Mouse (Mus musculus) kidney, adult 2 months (tissue): Measurements from ENCODE around the gene Dhx36.

Experiments used
- CTCF ChIP-seq: fragments of 200-500 bp; conservative IDR thresholded peaks from 2 replicates; pipeline ENCODE4 v1.5.1; 2011; ENCODE audit warnings: low read depth, mild to moderate bottlenecking, control low read depth, low read length, moderate library complexity, mixed read lengths; ENCODE audit not compliant: insufficient read depth, insufficient read length
- POLR2A ChIP-seq: fragments of 200-500 bp; IDR thresholded peaks from one replicate; pipeline ENCODE4 v1.6.1; 2011; ENCODE audit warnings: low read depth, low read length, control low read depth

DNA sequence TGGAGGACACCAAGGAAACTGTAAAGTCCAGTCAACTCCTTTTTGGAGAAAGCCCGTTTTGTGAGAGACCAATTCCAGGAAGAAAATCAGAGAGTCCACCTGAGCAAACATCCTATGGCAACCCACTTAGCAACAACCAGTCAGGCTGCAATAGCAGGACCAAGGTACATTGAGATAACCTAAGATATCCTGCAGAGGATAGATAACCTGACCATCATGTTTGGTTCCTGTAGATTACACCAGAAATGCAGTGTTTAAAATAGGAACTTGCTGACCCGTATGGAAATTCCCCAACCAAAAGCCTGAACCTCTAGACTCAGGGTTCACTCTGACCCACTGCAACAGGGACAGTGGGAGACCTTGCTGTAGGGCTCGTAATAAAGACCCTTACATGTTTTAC, 42.5 kb downstream of the Dhx36 start:
- TF ChIP-seq POLR2A = no peak
- no peak for TF ChIP-seq CTCF
